Comparison of ENCODE assay signal across 11 mouse cellular contexts in genomic region chr8:56486006-56486405, GRCm38 (mm10).
A peak's percentile ranks its signal among the peaks of the same experiment; 100 is the strongest.
DNase-seq lines count a peak whose midpoint lies in the region; TF ChIP-seq lines count a peak whose summit lies in the region.
"Had no signal": no experiment of that assay in that cellular context is flagged by ENCODE, and none has a peak within 500 bp of the region (broad histone marks: within the 10 kb centered on the region; RNA-seq: fewer than 3 reads in every experiment).

No protein-coding gene starts in this region.

- no peaks in the 10 kb centered on the region for H3K27me3 ChIP-seq in E14TG2a.4 (ENCODE audit: insufficient read depth, low read length)
- H3K27me3 ChIP-seq: heart, embryonic 13.5 days; liver, embryonic 13.5 days had no signal

- no peak overlapping the region for H3K4me3 ChIP-seq in E14TG2a.4 (replicated peaks; ENCODE audit: low read length)
- H3K4me3 ChIP-seq: heart, embryonic 13.5 days; liver, embryonic 13.5 days had no signal

- H3K9me3 ChIP-seq in E14TG2a.4 (ENCODE audit: low read length): no peaks in the 10 kb centered on the region
- H3K9me3 ChIP-seq: heart, embryonic 13.5 days; liver, embryonic 13.5 days had no signal

- no peaks in the 10 kb centered on the region for H3K36me3 ChIP-seq in E14TG2a.4 (ENCODE audit: insufficient read depth, low read length)
- H3K36me3 ChIP-seq: heart, embryonic 13.5 days; liver, embryonic 13.5 days had no signal

- TF ChIP-seq CTCF in E14TG2a.4 (conservative IDR thresholded peaks at IDR 0.05; ENCODE audit: low read length): peak; percentile 24

- H3K4me1 ChIP-seq in E14TG2a.4 (replicated peaks; ENCODE audit: low read depth, low read length): no peaks in the 10 kb centered on the region
- H3K4me1 ChIP-seq: liver, embryonic 13.5 days had no signal

- peak; percentile 3 for DNase-seq in kidney, postnatal 14 days
- DNase-seq in kidney, postnatal 4 days: no peak
- peak; percentile 34 for DNase-seq in ZHBTc4 (ENCODE audit: low read depth, low spot score)
- DNase-seq in lung, postnatal 10 days: peak; percentile 7
- DNase-seq in thymus, postnatal 10 days (ENCODE audit: low spot score in 2 of 2): no peak
- no peak for DNase-seq in ovary, postnatal 14 days (ENCODE audit: low spot score)
- DNase-seq in frontal cortex, postnatal 36 days (ENCODE audit: low spot score in 2 of 2): no peak
- DNase-seq: cerebellum, adult 8-10 months; liver, embryonic 13.5 days had no signal

Comparison
In these comparisons a context has a peak if more than half of its experiments do, and no peak if none do; other contexts are left out.
1. DNase-seq: peak in kidney, postnatal 14 days (single experiment), ZHBTc4 (single experiment) and lung, postnatal 10 days (single experiment); none in kidney, postnatal 4 days (0 of 2), thymus, postnatal 10 days (0 of 2), ovary, postnatal 14 days (single experiment) and frontal cortex, postnatal 36 days (0 of 2).